Mouse (Mus musculus) mature B cell (primary cell): ENCODE results near the gene Trp53bp2.

Experiments
- in situ Hi-C: fragments of 300-500 bp; cut with MboI; formaldehyde crosslinking; loops from 2 replicates; pipeline ENCODE4 v1.14.3; 2019

Gene Trp53bp2

DNA sequence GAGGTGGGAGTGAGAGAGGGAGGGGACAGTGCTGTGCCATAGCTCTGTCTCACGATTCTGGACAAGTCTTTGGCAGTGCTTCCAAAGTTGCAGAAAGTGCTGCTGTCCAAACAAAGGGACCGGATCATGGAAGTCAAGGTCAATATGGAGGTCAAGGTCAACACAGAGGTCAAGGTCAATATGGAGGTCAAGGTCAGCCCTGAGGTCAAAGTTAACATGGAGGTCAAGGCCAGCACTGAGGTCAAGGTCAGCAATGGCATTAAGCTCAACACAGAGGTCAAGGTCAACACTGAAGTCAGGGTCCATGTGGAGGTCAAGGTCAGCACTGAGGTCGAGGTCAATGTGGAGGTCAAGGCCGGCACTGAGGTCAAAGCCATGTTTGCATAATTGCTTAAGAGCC, 91.9 kb downstream of the Trp53bp2 start:
- in situ Hi-C loops, result no loop called here

DNA sequence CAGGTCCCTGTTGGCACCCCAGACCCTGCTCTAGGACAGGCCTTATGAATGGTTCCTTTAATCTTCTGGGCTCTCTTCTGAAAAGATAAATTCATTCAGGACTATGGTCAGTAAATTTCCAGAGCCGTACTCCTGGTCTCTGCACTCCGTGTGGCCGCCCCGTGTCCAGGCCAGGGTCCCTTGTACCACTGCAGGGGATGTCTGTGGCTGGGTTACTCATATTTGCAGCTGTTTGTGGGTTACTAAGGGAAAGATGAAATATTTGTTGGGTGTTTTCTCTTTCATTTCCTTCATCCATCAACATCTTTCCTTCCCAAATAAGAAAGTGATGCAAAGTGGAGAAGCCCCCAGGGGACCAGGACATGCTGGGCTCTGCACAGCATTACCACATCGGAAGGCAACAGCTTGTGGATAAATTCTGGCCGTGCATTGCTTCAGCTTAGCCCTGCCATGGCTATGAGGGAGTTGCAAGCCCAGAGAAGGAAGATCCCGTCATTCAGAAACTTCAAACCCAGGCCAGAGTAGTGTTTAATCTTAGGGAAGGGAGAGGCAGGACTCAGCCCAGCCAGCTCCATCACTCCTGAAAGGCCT, 92.9 kb downstream of the Trp53bp2 start:
- in situ Hi-C loops, result no loop called here

DNA sequence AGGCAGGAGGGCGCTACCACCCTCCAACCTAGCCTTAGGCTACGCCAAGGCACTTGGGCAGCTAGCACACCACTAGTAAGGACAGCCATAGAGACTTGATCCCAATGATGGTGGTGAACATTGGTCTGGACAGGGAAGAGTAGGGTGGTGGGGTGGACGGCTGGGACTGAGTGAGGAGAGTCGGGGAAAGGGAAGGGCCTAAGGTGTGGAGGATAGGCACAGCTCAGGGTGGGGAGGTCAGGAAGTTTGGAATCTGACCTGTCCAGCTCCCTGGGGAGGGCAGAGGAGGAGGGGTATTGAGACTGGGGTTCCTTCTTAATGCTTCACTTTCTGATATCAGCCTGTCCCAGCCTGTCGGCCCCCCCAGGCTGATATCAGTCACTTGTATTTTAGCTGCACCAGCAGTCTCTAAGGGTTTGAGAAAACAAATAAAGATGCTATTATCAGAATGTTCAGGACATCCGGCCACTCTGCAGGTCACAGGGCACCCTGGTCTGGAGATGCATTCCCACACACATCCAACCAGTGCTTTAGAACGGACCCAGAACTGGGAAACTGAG, 93.6 kb downstream of the Trp53bp2 start:
- in situ Hi-C loops, result no loop called here

DNA sequence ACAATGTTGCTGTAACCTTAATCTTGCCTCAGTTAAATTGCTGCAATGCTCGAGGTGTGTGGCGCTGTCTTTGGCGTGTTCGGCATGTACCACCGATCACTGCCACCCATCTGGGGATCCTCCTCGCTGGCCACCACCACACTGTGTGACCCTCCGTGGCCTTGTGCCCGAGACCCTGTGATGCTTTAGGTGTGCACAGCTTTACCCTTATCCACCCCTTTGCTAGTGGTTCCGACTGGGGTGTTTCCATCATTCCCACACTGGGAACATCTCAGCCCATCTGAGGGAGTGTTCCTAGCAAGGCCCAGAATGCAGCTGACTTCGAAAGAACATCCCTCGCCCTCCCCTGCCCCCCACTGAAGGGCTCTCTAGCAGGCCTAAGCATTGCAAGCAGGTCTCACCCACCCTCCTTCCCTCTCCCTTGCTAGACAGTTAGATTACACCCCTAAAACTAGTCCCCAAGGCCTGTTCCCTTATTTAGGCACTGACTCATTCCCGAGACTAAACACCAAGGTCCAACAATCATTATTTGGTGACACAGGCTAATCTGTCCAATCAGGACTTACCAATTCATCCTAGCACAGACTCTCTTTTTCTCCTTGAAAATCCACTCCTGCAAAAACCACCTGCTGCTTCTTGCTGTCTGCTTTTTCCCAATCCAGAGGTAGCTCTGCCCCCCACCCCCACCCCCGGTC, 94.4 kb downstream of the Trp53bp2 start:
- in situ Hi-C loops, result no loop called here

DNA sequence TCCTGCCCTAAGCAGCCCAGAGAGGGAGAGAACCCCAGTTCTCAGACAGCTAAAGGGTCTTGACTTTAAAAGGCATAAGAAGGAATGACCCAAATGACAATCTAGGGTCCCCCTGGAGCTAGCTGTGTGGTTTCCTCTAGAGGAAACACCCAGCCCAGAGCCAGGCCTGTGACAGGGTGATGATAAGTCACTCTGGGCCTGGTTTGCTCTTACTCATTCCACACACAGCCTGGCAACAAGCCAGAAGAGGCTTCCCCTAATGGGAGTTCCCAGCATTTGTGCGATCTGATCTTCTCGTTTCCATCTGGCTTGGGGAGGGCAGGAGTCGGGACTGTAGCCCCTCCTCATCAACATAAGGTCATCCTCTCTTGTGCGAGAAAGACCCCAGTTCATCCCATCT, 95.3 kb downstream of the Trp53bp2 start:
- in situ Hi-C loops, result no loop called here

DNA sequence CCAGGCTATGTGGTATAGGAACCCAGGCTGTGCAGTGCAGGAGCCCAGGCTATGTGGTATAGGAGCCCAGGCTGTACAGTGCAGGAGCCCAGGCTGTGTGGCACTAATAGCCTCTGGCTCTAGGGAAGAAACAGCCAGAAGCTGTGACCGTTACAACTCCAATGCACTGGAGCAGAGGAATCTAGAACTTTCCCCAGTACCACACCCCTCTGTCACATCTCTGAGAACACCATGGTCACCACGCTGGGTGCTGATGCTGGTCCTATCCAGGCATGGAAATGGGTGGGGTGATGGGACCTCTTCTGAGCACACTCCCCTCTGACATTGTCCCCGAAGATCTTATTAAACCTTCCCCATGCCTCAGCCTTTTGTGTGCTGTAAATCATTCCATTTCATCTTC, 96.3 kb downstream of the Trp53bp2 start:
- in situ Hi-C loops, result no loop called here

DNA sequence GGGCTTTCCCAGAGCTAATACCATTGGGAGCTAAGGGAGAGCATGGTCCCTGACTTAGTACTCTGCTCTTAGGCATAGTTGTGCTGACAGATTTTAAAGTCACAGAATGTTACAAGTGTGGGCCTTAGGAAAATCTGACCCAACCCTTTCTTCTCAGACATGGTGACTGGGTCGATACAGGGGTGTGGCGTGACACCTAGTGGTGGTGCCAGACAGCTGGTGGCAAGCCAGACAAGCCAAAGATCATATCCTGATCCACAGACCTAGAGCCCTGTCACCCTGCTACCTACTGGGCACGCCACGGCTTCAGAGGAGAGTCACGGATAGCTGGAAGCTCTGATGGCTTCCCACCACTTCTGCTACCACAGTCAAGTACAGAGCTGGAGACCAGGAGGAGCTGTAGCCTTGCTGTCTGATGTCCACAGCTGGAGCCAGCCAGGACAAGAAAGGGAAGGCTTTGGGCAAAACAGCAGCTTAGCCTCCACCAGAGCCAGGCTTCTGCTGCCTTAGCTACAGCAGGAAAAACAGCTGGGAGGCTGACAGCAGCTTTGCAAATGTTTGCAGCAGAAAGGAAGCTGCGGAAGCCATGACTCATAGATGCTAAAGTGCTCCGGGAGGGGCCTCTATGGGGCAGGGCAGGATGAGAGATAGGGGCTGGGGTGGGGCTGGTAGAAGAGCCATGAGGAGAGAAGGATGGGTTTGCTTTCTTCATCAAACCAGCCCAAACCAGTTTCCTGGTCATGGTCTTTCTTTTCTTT, 97.4 kb downstream of the Trp53bp2 start:
- in situ Hi-C loops, result no loop called here

DNA sequence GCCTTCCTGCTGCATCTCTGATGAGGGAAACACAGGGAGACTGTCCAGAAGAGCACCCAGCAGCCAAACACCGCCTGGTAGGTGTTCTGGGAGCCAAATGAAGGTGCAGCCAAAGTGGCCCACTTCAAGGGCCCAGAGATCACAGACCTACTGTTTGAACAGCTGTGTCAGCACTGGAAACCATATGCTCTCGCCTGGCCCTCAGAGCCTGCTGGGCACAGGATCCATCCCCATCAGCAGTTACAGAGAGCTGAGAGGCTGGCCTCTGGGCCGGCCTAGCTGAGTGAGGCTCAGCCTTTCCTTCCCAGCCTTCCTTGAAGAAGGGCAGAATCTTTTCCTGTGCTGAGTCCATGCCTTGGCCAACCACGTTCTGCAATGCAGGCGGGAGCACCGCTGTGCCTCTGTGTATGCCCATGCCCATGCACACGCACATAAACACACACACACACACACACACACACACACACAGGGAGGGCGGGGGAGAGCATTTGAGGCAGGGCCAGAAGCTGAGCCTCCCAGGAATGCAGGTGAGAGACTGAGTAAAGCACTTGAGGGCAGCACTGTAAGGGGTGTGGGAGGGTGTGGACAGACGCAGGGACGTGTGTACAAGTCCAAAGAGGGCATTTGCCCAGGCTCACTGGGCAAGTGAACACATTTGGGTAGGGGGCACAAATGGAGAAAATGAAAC, 100.3 kb downstream of the Trp53bp2 start:
- in situ Hi-C loops, result no loop called here

DNA sequence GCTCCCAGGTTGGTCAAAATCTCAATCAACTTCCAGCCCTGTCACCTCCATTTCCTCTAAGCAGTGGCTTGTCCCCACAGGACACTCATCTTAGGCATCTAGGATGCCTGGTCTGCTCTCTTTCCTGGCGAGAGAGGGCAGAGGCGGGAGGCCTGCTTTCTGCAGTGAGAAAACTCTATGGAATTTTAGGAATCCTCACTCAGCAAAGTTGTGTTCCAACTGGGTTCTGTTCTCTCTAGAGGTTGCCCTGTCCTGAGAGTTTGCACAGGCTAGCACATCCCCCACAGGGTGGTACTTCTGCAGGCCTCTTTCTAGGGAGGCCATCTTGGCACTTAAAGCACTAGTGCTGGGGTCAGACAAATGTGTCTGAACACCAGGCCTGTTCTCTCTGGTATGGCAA, 102.1 kb downstream of the Trp53bp2 start:
- in situ Hi-C loops, result no loop called here

DNA sequence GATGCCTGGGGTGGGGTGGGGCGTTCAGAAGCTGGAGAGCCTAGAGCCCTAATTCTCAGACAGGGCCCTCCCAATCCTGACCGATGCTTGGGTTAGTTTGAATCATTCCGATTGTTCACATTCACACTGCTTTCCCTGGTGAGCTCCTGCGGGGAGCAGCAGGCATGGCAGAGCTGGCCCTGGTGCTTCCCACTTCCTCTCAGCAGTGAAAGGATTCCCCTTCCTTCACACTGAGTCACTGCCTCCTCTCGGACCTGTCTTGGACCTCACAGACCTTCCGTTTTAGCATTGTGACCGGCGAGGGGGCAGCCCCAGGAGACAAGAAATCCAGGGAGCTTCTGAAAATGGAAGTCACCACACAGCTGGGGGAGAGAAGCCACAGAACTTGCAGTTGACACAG, 102.8 kb downstream of the Trp53bp2 start:
- in situ Hi-C loops, result no loop called here
